Mouse (Mus musculus) kidney, adult 8-10 months (tissue): ENCODE data around the gene Srbd1.

Source experiments
- DNase-seq, 2 experiments: peaks; one replicate each; pipeline ENCODE4 v3.0.0; 2022

Gene Srbd1

DNA sequence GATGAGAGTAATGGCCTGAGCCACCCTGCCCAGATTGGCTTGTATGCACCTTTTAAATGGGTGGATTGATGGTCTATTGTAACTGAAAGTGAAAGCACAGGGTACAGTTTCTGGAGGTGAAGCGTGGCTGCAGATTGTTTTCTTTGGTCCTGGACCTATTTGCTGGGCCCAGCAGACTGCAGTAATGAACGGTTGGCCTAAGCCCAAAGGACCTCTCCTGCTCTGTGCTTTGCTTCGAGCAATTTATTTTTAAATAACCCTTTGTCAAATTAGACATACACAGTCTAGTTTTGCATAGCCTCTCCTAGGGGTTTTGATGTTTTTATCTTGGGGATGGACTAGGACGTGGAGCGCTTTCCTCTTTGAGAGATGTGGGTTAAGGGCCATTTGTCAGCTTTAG lies 169.9 kb downstream of the Srbd1 start:
- no peak for DNase-seq

DNA sequence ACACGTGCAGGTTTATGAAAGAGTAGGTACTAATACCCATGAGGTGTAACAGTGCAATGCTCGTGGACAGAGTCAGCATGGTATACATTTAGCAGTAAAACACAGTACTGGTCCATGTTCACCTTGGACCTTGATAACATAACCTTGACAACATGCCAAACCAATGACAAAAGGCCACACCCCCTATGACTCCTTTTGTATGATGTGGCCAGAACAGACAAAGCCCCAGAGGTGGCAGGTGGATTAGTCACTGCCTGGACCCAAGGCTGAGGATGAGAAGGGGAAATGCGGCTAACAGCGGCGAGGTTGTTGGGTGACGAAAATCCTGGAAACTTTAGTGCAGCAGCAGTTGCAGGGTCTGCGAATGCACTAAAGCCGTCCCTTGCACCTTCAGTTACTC lies 170.4 kb downstream of the Srbd1 start:
- DNase-seq = no peak

DNA sequence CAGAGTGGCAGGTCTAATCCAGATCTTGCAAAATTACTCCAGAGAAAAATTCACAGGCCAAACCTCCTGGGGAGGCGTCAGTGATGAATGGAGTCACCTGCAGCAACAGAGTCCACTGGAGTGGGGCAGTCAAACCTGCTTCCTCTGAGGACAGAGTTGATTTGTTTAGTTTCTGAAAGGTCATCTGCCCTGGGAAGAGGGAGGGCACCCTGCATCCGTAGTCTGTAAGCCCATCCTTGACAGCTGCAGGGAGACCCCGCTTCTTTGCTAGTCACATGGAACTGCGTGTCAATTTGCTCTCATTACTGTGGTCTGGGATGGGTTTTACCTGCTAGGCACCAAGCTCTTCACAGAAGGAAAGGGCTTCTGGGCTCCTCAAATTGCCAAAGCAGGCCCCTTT lies 173.9 kb downstream of the Srbd1 start:
- DNase-seq = no peak

DNA sequence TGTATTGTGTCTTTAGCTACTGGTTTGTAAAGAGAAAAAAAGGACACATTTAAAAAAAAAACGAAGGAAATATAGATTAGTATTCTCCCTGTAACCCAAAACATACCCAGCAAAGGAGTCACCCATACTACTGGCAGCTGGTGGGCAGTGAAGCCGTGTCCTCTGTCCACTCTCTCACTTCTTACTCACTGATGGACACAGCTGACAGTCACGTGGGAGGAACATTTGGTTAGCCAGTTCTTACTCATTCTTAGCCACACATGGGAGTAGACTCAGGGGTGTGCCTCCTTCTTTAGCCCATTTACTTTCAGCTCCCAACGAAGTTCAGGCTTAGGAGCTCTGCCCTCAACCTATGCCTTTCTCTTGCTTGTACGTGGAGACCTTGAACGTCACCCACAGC lies 183.3 kb downstream of the Srbd1 start:
- DNase-seq = no peak

DNA sequence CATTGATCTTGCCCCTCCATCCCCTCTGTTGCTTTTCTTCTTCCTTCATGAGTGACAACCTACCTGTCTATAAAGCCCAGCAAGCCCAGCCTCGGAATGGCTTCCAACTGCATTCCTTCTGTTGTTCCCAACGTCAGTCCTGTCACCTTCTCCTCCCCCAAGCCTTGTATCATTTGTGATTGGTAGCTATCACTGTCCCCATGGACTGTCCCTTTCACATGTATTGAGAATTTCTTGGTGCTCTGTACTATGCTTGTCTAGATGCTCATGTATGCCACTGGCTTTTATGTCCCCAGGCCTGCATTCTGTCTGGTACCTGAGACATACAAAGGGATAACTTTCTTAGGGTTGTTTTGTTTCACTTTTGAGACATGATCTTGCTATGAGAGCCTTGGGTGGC lies 193.2 kb downstream of the Srbd1 start:
- no peak for DNase-seq

DNA sequence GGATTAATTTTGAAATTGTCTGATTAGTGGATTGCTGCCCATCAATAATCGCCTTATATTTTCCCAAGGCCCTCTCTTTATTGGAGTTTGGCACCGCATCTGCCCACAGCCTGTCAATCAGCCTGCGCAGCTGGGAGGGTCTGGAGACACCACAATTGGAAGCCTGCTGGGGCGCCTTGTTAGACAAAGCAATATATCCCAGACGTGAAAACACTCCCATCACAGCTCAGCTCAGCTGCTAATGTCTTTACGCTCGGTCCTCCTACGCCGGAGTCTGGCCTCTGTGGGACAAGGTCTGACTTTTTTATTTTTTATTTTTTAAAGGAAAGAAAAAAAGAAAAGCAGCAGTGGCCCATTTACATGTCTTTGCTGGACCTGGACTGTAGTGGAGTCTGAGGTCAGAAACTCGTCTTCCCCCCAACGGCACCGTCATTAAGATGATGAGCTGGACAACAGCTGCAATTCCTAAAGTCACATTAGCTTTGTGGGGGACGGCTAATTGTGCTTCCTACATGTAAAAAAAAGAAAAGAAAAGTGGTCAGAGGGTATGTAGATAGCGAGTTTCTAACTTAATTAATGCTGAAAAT lies 195.0 kb downstream of the Srbd1 start:
- no peak for DNase-seq

DNA sequence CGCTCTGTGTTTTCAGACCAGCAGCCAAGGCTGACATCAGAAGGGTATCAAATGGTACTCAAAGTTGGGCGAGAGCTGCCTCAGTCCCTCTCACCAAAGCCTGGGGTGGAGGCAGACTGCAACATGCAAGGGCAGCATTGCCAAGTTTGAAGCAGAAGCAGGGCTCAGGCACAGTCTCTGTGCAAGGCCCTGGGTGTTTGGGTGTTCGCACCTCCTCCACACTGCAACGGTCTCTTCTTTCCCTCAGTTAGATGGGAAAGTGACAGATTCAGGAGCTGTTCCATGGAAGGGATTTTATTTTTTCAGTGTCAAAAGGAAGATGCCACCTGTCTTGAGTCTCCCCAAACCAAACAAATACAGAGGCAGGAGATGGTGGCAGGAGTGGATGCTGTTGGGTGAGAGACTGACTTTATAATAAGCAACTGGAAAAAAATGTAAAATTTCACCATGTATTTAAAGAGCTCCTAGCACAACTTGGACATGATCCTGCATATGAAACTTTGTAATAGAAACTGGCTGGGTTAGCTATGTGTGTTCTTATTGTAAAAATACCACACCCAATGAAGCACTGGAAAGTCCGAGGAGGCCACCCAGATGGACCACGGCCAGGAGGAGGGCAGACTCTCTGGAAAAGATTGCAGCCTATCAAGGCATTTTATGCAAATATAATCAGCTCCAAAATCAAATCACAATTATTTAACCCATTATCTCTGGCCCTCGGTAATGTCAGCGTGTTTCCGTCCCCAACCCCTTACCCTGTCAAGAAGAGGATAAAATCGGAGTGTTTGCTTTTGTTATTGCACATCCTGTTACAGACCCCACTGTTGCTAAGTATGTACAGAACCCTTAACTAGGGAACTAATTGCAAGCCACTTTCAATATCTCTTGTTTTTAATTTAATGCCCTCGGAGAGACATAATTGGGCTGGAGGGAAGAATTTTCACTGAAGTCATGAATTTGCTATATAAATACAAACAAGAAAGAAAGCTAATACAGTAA lies 195.8 kb downstream of the Srbd1 start:
- no peak for DNase-seq

DNA sequence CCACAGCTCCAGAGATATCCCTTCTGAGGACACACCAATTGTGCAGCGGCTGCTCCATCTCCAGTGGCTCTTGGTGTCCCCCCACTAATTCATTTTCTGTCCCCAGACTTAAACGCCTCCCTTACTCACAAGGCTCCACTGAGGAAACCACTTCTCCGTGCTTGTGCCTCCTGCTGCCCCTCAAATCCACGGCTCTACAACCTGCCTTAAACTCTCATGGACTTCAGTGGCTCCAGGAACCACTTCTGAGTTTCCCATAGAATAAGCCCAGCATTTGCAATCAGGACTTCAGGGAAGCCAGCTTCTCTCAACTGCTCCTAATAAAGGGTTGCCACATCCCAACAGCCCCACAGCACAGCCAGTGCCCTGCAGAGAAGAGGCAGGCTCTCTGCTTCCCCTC lies 200.2 kb downstream of the Srbd1 start:
- DNase-seq = no peak

DNA sequence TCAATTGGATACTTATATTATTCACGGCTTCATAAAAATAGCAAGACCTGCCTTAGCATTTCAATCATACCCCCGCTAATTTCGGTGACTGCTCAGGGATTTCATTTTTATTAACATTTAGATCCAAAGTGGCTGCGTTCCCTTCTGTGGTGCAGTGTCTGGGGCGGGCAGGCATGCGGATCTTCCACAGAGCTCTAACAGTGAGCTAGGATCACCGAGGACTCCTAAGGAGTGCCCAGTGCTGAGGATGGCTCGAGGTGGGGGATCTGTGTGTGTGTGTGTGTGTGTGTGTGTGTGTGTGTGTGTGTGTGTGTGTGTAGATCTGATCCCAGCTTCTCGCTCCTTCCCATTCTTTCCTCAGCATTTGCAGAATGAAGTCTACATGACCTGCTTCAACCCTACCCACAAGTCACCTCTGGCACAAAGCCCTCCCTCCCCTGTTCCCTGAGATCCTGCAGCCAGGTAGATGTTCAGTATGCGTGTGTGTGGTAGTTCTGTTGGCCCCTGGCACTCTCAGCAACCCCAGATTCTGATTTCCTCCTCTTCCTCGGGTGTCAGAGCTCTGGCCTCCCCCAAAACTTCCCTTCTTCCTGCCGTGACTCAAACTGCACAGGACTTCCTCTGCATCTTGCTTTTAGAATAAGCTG lies 200.9 kb downstream of the Srbd1 start:
- DNase-seq = no peak

DNA sequence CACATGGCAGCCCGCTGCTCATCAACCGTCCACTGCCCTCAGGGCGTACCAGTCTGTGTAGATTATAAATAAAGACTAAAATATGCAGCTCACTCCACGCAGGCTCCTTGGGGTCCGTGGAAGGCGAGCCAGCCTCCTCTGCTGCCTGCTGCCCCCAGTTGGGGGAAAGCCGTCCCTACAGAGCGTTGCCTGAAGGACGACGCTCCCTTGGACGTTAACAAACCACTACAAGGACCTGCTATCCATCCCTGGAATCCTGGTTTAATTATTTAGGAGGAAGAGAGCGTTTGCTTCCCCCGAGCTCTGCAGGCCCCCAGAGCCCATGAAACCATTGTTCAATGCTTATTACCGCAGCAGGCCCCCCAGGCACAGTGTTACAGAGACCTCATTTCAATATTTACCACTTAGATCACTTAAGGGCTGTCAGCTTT lies 201.4 kb downstream of the Srbd1 start:
- DNase-seq = no peak

DNA sequence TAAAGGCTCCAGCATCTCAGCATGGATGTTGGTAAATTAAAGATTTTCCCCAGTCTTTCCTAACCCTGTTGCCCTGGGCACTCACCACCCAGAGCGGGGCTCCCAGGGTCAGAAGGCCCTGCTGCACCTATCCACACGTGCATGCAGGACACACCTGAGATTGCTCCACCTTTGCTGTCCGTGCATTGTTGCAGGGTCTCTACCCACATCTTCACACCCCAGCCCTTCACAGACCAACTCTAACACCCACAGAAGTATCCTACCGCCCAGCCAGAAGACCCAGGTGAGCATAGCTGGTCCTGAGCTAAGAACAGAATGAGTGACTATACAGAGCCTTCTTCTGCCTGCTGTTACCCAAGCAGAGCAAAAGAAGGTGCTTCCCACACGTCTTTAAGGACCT lies 201.9 kb downstream of the Srbd1 start:
- no peak for DNase-seq

DNA sequence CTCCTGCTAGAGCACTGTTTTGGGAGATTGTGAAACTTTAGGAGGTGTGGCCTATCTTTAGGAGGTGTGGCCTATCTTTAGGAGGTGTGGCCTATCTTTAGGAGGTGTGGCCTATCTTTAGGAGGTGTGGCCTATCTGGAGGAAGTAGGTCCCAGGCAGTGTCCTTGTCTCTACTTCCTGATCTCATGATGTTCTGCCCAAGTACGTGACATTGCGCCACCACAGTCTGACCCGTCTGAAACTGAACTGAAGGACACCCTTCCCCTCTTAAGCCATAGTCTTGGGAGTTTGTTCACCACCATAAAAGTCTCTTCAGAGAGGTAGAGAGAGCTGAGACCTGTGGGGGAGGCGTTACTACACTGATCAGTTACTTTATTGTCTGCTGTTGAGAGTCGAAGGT lies 202.9 kb downstream of the Srbd1 start:
- no peak for DNase-seq

DNA sequence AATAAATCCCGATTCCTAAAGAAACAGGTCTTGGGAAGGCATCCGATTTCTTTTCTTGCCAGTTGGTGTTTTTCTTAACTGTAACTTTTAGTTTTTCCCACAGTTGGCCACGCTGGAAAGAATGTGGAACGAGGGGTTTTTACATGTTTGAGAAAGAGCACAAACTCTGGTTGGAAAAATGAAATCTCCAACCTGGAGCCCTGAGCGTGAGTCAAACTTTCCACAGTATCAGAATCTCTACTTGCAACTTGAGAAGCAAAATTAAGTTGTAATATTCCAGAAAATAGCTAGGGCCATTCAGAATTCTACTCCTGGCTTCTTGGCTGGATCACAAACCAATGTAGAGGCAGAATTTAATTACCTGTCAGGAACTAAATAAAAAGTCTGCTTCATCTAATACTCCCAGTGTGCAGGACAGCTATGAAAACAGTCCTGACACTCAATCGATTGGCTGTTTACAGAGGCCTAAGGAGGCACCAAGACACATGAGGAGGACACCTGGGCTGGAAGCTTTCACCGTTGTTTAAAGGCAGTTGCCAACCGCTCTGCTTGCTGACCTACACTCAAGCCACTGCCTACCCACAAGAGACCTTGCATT lies 203.7 kb downstream of the Srbd1 start:
- DNase-seq = no peak

DNA sequence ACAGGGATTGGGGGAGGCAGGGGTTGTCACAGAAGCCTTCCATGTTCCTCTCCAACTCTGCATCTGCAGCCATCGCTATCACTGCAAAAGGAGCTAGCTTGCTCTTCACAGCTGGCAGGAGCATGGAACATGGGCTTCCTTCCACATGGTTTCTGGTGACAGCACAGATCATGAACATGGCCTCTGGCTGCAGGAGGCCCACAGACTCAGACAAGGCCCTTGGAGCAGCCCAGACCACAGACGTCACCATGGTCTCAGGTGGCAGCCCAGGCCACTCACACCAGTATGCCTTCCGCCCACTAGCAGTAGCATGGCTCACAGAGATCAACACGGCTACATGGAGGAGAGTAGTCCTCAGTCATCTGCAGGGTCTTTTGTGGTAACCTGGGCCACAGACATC lies 207.8 kb downstream of the Srbd1 start:
- DNase-seq = no peak

DNA sequence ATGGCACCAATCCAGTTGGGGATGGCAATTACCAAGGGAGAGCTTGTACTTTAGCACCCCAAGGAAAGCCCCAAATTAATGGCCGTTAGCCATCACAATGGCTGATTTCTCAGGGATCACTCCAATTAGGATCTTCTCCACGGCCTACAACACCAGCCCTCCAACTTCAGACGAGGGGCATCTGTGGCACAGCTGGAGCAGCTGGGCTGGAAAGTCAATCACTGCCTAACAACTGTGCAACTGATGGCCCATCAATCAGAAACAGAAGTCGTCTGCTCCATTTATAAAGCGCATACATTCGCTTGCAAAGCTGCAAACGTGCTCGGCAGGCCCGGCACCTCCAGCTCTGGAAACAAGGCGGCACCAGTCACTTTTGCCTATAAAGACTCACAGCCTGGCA lies 209.7 kb downstream of the Srbd1 start:
- no peak for DNase-seq
